Mouse (Mus musculus): ENCODE results near the gene Tmem45b.
"Not testable (repeated sequence)": the region's sequence is repeated elsewhere in the genome, so short reads cannot be mapped to it uniquely, and the experiment has no call there.

Tmem45b gene

GRCm38 (mm10) chr9:31463692-31464474 lies at the start of gene Tmem45b:
Gene Tmem45b, minus strand, starts transcription at chr9:31464462.
- no peak for DNase-seq

GRCm38 (mm10) chr9:31508189-31508588 lies 43.9 kb upstream of the Tmem45b start:
- no peak for DNase-seq

GRCm38 (mm10) chr9:31501221-31501620 lies 37.0 kb upstream of the Tmem45b start:
- not testable (repeated sequence) for DNase-seq

- no peak for DNase-seq
These were observed 1.1 kb downstream of the Tmem45b start for GRCm38 (mm10) chr9:31463190-31463589.

GRCm38 (mm10) chr9:31454356-31454755 lies 9.9 kb downstream of the Tmem45b start:
- no peak for DNase-seq

- DNase-seq = no peak
These were observed 12.1 kb downstream of the Tmem45b start for GRCm38 (mm10) chr9:31452166-31452565.

- DNase-seq = no peak
These were observed 15.0 kb downstream of the Tmem45b start for GRCm38 (mm10) chr9:31449145-31449772.

GRCm38 (mm10) chr9:31444236-31444635 lies 20.0 kb downstream of the Tmem45b start:
- DNase-seq = no peak

GRCm38 (mm10) chr9:31441487-31441886 lies 22.8 kb downstream of the Tmem45b start:
- no peak for DNase-seq

GRCm38 (mm10) chr9:31440366-31440765 lies 23.9 kb downstream of the Tmem45b start:
- DNase-seq = no peak

GRCm38 (mm10) chr9:31439341-31439740 lies 24.9 kb downstream of the Tmem45b start:
- no peak for DNase-seq

GRCm38 (mm10) chr9:31438834-31439233 lies 25.4 kb downstream of the Tmem45b start:
- DNase-seq = no peak

GRCm38 (mm10) chr9:31437861-31438260 lies 26.4 kb downstream of the Tmem45b start:
- no peak for DNase-seq

- DNase-seq = no peak
These were observed 28.8 kb downstream of the Tmem45b start for GRCm38 (mm10) chr9:31435415-31435814.

- DNase-seq = no peak
These were observed 30.8 kb downstream of the Tmem45b start for GRCm38 (mm10) chr9:31433431-31433830.

GRCm38 (mm10) chr9:31432336-31432975 lies 31.8 kb downstream of the Tmem45b start:
- no peak for DNase-seq

- DNase-seq = no peak
These were observed 32.5 kb downstream of the Tmem45b start for GRCm38 (mm10) chr9:31431751-31432150.

- no peak for DNase-seq
These were observed 34.3 kb downstream of the Tmem45b start for GRCm38 (mm10) chr9:31430011-31430410.

GRCm38 (mm10) chr9:31428971-31429370 lies 35.3 kb downstream of the Tmem45b start:
- no peak for DNase-seq

- no peak for DNase-seq
These were observed 42.1 kb downstream of the Tmem45b start for GRCm38 (mm10) chr9:31422143-31422542.

GRCm38 (mm10) chr9:31418821-31419220 lies 45.4 kb downstream of the Tmem45b start:
- no peak for DNase-seq

- no peak for DNase-seq
These were observed 52.1 kb downstream of the Tmem45b start for GRCm38 (mm10) chr9:31412165-31412564.

GRCm38 (mm10) chr9:31405217-31405616 lies 59.0 kb downstream of the Tmem45b start:
- peak; percentile 16 for DNase-seq

- no peak for DNase-seq
These were observed 60.0 kb downstream of the Tmem45b start for GRCm38 (mm10) chr9:31404311-31404710.
